Mouse (Mus musculus) small intestine, adult 2 months (tissue): ENCODE measurements around the gene Fat4.

Source experiments
- CTCF ChIP-seq: fragments of 200-500 bp; IDR thresholded peaks from 2 replicates; pipeline ENCODE4 v1.5.1; 2012; ENCODE audit warnings: low read depth, mild to moderate bottlenecking, control low read depth, inconsistent platforms, low read length, moderate library complexity, mixed read lengths; ENCODE audit not compliant: insufficient replicate concordance, insufficient read length; ENCODE audit errors: extremely low read depth
- POLR2A ChIP-seq: fragments of 200-500 bp; IDR thresholded peaks from 2 replicates; pipeline ENCODE4 v1.6.1; 2012; ENCODE audit warnings: low read depth, mild to moderate bottlenecking, control low read depth, inconsistent platforms, low read length, moderate library complexity

- TF ChIP-seq CTCF, result no peak
- no peak for TF ChIP-seq POLR2A
Measured at GRCm38 (mm10) chr3:39036113-39036512, 149.4 kb downstream of the Fat4 start.
